Mouse (Mus musculus): Measurements from ENCODE around the gene Tle2.

The Tle2 gene

GRCm38 (mm10) chr10:81604019-81604967, 29.9 kb downstream of the Tle2 start:
- DNase-seq (ENCODE audit: inconsistent age in 2 of 2, low spot score in 1 of 2) = peak; percentile 37 to 58

- DNase-seq (ENCODE audit: inconsistent age in 2 of 2, low spot score in 1 of 2) = peak; percentile 87 to 95
These were observed 30.8 kb downstream of the Tle2 start for GRCm38 (mm10) chr10:81604968-81605665.

- DNase-seq (ENCODE audit: inconsistent age in 2 of 2, low spot score in 1 of 2) = no peak
These were observed 31.3 kb downstream of the Tle2 start for GRCm38 (mm10) chr10:81605666-81605973.

- peak; percentile 96 to 98 for DNase-seq (ENCODE audit: inconsistent age in 2 of 2, low spot score in 1 of 2)
These were observed 31.8 kb downstream of the Tle2 start, which contains the start of gene BC025920 for GRCm38 (mm10) chr10:81605974-81606751. BC025920 (plus strand) TSS chr10:81606270.

GRCm38 (mm10) chr10:81608308-81608707, 33.9 kb downstream of the Tle2 start:
- DNase-seq (ENCODE audit: inconsistent age in 2 of 2, low spot score in 1 of 2) = no peak

GRCm38 (mm10) chr10:81612779-81613178, 38.4 kb downstream of the Tle2 start:
- DNase-seq (ENCODE audit: inconsistent age in 2 of 2, low spot score in 1 of 2) = peak; percentile 63 to 72

- DNase-seq (ENCODE audit: inconsistent age in 2 of 2, low spot score in 1 of 2) = no peak
These were observed 41.1 kb downstream of the Tle2 start for GRCm38 (mm10) chr10:81615486-81615885.

- no peak for DNase-seq (ENCODE audit: inconsistent age in 2 of 2, low spot score in 1 of 2)
These were observed 45.6 kb downstream of the Tle2 start for GRCm38 (mm10) chr10:81619976-81620375.

GRCm38 (mm10) chr10:81620786-81621185, 46.4 kb downstream of the Tle2 start:
- DNase-seq (ENCODE audit: inconsistent age in 2 of 2, low spot score in 1 of 2) = no peak

- no peak for DNase-seq (ENCODE audit: inconsistent age in 2 of 2, low spot score in 1 of 2)
These were observed 49.1 kb downstream of the Tle2 start for GRCm38 (mm10) chr10:81623441-81623840.

GRCm38 (mm10) chr10:81626101-81626993, 52.0 kb downstream of the Tle2 start:
- peak; percentile 50 to 75 for DNase-seq (ENCODE audit: inconsistent age in 2 of 2, low spot score in 1 of 2)

GRCm38 (mm10) chr10:81626994-81627835, 52.9 kb downstream of the Tle2 start, which contains the start of gene Sirt6:
Sirt6 (minus strand) TSS chr10:81627797.
- peak; percentile 95 to 98 for DNase-seq (ENCODE audit: inconsistent age in 2 of 2, low spot score in 1 of 2)

- peak in 1 of 2 experiments; percentile 62 for DNase-seq (ENCODE audit: inconsistent age in 2 of 2, low spot score in 1 of 2)
These were observed 53.5 kb downstream of the Tle2 start for GRCm38 (mm10) chr10:81627836-81628220.

GRCm38 (mm10) chr10:81628390-81628789, 54.0 kb downstream of the Tle2 start, which contains the start of gene Ankrd24:
Ankrd24 (plus strand) TSS chr10:81628540.
- DNase-seq (ENCODE audit: inconsistent age in 2 of 2, low spot score in 1 of 2) = peak; percentile 41 to 42

- peak; percentile 91 to 96 for DNase-seq (ENCODE audit: inconsistent age in 2 of 2, low spot score in 1 of 2)
These were observed 59.1 kb downstream of the Tle2 start for GRCm38 (mm10) chr10:81633253-81634099.

- peak in 1 of 2 experiments; percentile 16 for DNase-seq (ENCODE audit: inconsistent age in 2 of 2, low spot score in 1 of 2)
These were observed 62.0 kb downstream of the Tle2 start for GRCm38 (mm10) chr10:81636338-81636737.

GRCm38 (mm10) chr10:81638101-81638500, 63.7 kb downstream of the Tle2 start:
- DNase-seq (ENCODE audit: inconsistent age in 2 of 2, low spot score in 1 of 2) = peak in 1 of 2 experiments; percentile 22
